Mouse (Mus musculus) adrenal gland, adult 18-20 months (tissue): ENCODE results near the gene Scn4a. TPM values are rescaled to one million over a fixed set of nuclear protein-coding genes. Genes with fewer than 3 reads are reported as not detected.
"Not testable (repeated sequence)": the region's sequence is repeated elsewhere in the genome, so short reads cannot be mapped to it uniquely, and the experiment has no call there.

Experiments used
- DNase-seq, 2 experiments: peaks; one replicate each; pipeline ENCODE4 v3.0.0; 2021 to 2022; ENCODE audit warnings: low spot score in 2 of 2
- long read RNA-seq, 2 experiments: library from polyadenylated mRNA; stranded (forward); transcript quantifications; one replicate each; pipeline ENCODE4 v2.0.0; 2021
- total RNA-seq, 2 experiments: library from RNA; stranded (reverse); gene quantifications; 1 replicate in 1 of 2; 2 replicates in 1 of 2; pipeline ENCODE4 v1.2.3; 2021

The Scn4a gene
- total RNA-seq, result under 1 TPM; 0.20 to 0.99 TPM
- long read RNA-seq, experiment 1, result 0 reads
- long read RNA-seq, experiment 2, result 0 reads

DNA sequence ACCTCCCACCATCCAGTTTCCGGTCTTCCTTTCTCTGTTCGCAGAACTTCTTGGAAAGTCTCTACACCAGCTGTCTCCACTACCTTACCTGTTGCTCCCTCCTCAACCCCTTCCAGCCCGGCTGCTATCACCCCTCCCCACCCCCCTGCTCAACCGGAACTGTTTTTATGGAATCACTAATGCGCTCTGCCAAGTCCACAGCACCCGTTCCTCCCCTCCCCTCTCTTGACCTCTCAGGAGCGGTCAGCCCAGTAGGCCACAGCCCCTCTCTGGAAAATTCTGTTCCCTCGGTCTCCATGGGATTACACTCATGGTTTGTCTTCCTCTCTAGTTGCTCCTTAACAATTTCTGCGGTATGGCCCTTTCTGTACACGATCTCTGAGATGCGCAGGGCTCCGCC is at the start of gene Scn4a:
Gene Scn4a (minus strand): TSS at position 101 of the 400 bp plus-strand sequence.
- no peak for DNase-seq

DNA sequence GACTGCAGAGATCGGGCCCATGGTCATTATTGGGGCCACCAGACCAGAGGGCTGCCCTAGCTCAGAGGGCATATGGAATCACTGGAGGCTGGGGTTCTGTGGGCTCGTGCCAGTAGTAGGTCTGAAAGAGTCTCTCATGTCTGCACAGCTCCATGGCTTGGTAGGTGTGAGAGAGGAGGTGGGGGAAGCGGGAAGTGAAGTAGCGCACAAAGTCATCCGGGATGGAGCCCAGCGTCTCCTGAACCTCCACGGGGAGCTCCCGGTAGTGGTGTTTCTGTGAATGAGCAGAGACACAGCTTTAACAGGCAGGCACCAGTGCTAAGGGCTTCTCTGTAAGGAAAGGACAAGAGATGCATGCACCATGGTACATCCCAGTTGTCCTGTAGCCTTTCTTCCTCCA is 45.4 kb upstream of the Scn4a start:
- no peak for DNase-seq

DNA sequence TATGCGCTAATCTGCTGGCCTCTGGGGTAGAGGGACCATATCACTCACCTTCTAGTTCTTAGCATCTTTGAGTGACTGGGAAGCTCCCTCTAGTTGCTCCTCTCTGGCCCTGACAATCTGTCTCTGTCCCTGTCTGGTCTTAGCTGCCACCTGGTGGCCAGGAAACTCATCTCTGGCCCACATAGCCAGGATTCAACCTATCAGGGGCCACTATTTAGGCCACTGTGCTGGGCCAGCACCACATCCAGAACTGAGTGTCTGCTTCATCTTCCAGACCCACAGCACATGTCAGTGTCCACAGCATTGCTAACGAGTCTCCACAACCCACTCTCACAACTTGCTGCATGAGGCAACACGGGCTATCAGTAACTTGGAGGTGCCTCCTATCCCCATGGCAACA is 44.6 kb upstream of the Scn4a start:
- DNase-seq, result no peak

DNA sequence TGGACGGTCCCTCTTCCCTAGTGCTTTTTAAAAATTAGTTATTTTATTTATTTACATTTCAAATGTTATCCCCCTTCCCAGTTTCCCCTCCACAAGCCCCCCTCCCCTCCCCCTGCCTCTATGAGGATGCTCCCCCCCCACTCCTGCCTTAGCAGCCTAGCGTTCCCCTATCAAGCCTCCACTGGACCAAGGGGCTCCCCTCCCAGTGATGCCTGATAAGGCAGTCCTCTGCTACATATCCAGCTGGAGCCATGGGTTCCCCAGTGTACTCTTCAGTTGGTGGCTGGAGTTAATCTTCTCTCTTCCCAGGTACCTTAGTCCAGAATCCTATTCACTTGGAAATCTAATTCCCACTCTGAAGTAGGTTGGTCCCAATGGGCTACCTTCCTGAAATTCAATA is 41.0 kb upstream of the Scn4a start:
- not testable (repeated sequence) for DNase-seq

DNA sequence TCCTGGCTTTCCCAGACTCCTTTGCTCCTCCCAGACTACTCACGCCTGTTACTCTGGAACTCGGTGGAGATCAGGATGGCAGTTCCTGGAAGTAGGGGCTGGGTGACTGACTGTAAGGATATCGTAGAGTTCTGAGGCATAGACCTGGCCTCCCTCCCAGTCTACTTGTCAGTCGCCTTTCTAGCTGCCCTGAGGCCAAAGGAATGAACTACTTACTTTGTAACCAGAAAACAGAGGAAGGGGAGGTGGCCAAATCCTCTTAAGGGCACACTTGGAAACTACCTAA is 40.2 kb upstream of the Scn4a start:
- DNase-seq, result no peak

DNA sequence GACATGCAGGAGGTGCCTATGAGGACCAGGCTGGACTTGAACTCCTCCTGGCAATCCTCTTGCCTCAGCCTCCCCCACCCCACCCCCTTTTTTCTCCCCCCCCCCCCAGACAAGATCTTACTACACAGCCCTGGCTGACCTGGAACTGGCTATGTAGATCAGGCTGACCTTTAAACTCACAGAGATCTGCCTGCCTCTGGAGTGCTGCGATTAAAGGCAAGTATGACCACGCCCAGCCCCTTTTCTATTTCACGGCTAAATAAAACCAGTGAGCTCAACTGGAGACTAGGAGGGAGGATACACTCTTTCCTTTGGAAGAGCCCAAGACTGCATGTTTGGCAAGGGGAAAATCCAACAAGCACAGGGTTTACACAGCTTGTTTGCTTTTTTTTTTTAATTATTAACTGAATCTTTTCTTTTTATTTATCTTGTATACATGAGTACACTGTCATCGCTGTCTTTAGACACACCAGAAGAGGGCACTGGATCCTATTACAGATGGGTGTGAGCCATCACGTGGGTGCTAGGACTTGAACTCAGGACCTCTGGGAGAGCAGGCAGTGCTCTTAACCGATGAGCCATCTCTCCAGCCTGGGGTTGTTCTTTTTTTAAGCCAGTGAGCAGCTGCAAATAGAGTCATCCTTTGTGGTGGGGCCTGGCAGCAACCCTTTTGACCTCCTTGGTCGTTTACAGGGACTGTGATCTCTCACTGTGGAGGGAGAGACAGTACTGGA is 39.7 kb upstream of the Scn4a start:
- DNase-seq, result no peak

DNA sequence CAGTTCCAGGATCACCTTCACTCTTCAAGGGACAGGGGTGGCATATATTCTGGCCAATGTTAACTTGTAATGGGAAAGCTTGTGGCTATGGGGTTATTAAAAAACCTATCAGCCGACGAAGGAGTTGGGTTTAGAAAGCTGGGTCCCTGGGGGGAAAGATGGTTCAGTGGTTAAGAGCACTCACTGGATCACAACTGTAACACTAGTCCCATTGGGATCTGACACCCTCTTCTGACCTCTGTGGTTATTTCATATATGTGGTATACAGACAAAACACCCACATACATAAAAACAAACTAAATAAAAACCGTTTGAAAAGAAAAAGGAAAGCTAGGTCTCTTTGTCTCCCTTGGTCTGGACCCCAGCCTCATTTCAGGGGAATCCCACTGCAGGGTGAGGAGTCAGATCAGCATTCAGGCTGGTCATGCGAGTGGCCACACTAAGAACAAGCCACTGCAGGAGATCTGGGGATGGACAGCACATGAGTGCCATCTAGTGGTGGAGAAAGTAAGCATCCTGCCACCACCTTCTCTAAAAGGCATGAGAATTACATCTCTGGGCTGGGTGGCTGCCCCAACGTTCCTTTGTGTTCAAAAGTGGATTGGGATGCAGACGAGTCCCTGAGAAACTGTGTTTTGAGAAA is 38.6 kb upstream of the Scn4a start:
- peak; percentile 56 to 64 for DNase-seq

DNA sequence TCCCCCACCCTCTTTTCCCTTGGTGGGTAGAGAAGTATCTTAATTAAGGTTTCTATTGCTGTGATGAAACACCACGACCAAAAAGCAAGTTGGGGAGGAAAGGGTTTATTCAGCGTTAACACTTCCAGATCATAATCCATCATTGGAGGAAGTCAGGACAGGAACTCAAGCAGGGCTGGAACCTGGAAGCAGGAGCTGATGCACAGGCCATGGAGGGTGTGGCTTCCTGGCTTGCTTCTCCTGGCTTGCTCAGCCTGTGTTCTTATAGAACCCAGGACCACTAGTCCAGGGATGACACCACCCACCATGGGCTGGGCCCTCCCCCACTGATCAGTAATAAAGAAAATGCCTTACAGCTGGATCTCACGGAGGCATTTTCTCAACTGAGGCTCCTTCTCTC is 37.7 kb upstream of the Scn4a start:
- no peak for DNase-seq

DNA sequence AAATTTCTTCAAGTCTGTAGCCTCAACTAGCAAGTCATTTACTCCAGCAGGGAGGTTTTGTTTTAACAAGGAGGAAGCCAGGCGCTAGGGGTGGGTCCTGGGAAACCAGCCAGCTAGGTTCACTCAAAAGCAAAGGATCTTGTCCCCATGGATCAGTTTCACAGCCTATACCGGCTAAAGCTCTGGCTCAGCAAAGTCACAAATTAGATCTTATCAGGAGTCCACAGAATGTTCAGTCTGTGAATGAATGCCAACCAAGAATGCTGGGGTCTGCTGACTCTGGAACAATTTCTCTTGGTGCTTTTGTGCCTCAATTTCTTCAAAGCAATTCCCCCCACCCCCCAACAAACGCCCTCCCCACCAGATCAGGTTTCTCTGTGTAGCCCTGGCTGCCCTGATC is 36.5 kb upstream of the Scn4a start:
- no peak for DNase-seq

DNA sequence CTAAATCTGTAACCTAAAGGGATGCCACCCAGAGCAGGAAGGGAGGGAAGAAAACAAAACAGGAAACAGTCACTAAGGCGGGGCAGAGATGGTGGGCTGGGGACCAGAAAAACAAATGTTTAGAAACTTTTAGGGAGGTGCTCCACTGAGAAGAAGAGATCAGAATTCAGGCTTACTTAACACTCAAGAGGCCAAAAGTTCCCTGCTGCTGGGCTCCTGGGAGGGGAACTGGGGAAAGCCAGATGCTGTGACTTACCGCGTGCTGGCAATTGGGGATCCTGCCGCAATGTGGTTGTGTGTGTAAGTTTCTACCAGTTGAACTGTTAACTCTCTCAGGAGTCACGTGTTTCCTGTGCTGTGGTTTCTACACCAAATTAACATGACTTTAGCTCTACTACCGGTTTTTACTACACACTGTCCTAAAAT is 34.7 kb upstream of the Scn4a start, which contains the start of gene Icam2:
Gene Icam2 (minus strand): TSS at position 285 of the 426 bp plus-strand sequence.
- DNase-seq, result no peak

DNA sequence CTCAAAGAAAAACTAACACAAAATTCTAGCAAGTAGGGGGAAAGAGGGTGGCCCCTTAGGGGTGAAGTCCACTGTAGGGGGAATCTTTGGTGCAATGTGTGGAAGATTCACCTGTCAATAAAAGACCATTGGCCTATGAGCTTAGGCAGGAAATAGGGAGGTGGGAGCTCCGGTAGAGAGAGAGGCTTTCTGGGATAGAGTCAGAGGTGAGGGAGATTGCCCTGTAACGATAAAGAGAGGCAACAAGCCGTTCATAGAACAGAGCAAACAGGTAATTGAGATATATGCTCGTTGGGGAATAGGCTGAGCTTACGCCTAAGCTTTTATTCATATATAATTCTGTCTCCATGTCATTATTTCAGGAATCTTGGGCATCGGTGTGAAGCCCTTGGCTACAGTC is 33.9 kb upstream of the Scn4a start:
- DNase-seq, result no peak

DNA sequence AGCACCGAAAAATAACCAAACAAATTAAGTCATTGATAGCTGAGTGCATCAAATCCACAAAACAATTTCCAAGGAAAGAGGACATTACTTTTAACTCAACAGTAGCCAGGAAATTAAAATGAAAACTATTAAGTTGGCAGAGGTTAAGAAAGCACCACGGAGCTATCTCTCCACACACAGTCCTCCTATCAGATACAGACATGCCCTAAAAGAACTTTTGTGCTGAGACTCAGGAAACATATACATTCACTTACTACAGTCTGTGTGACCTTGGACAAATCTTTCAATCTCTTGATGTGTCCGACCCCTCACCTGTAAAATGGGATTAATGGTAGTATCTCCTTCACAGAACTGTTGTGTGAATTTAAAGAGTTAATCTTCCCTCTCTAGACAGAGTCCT is 33.3 kb upstream of the Scn4a start:
- DNase-seq, result no peak

DNA sequence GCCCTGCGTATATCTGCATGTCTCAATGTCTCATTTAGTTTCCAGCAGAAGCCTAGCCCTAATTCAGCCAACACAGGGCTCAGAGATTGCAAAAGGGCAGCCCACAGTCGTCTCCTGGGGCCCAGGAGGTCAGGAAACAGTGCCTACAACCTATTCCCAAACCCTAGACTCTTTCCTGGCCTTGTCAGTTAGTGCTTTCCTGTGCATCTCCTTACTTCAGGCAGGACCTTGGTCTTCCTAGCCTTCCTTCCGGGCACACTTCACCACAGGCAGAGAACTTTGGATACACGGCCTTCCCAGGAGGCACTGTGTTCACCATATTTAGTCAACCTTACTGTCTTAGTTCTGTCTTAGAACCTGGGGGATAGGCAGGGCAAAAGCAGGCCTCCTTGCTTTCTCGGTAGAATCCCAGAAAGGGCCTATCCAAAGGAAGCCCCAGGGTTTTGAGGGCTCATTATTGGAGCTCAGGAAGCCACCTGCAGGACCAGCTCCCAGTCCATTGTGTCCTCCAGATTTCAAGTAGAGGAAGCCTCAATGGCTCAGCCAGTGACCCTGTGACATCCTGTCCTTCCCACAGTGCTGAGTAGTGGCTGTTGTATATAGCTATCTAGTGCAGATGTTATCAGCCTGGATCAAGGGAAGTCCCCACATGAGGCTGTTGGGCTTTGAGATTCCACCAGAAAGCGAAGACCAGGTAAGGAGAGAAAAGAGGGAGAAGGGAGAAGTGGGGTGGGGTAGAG is 30.1 kb upstream of the Scn4a start:
- DNase-seq, result no peak

DNA sequence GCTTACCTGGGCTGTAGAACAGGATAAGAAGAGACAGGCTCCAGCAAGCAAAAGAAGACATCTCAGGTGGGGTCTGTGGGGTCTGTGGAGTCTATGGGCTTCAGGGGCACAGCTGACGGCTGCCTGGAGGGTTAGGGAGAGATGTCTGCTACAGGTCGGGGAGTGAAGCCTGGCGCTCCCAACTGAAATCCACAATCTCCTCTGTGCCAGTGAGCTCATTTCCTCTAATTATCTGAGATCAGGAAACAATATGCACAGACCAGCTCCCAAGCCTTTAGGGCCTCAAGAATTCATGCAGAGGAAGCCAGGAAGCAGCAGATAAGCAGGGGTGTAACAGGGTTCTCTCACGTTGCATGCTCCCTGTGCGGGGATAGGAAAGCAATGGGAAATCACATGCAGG is 29.3 kb upstream of the Scn4a start:
- no peak for DNase-seq

DNA sequence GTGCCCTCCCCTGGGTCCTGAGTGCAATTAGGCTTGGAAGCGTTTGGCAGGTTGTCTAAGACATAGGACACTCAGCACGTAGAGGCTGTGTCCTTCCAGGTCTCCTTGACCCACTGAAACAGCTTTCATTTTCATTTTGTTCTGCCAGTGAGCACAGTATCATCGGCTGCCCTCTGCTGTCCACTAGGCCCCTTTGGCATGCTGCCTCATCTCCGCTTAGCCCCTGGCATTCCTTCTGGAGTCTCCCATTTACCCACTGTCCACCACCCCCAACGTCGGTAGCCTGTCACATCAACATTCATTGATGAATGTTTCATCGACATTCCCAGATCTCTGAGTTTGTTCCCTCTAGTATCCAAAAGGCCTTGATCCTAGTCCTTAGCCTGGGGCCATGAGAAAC is 28.8 kb upstream of the Scn4a start:
- peak in 1 of 2 experiments; percentile 28 for DNase-seq

DNA sequence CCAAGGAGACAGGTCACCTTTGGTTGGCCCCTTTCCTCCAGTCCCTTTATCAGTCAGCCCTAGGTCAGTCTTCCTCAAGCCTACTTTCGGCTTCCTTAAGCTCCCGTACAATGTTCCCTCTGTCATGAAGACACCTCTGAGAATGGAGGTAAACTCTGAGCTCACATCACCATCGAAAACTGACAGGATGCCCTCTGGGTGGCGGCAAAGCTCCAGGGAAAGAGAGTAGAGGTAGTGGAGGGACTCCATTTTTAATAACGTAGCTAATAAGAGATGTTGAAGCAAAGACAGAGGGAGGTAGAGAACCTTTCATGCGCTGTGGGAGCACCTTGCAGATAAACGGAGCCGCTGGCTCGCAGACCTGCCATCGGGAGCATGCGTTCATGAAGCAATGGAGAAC is 27.9 kb upstream of the Scn4a start:
- DNase-seq, result no peak

DNA sequence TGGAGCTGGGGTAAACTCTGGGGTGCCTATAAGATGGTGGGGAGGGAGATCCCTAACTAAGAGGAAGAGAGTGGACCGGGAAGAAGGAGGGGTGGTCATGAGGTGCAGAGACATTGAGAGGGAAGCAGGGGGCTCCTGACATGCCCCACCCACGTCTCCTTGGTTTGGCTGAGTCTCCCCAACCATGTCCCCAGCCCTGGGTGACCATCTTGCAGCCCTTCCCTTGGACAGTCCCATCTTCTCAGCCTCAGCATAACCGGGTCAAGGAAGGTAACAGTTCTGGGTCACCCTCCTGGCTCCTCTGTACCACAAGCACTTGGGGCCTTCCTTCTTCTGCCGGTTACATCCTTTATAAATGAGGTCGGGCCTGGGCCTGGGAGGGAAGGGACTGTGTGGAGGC is 21.9 kb upstream of the Scn4a start:
- DNase-seq, result no peak

DNA sequence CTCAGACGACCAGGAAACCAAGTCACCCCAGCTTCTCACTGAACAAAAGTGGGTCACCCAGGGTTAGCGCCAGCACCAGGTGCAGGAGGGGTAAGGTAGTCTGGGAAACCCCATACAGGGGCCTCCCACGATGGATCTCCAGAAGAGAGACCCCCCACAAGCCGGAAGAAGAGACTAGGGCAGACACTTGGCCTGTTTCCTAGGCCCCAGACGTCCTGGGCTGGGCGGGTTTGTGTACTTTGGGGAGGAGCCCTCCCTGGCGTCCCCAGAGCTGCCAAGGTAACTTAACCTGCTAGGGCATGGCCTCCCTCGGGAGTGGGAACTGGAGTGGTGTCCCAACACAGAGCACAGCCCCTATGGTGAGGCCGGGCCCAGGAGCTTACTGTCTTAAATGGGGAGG is 21.5 kb upstream of the Scn4a start:
- no peak for DNase-seq

DNA sequence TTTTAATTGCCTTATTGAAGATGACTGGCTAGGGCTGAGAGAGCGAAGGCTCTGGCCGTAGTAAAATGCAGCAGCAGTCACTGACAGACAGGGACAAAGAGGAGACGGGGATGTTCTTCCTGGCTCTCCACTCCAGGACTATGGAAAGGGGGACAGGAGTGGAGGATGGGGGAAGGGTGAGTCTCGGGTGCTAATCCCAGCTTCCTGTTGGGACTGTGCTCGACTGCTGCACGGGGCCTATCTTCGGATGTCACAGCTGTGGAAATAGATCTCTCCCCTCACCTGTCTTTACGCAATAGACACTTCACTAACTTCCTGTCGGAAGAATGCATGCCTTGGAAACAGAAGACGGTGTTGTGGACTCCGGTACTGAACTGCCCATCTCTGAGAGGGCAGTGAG is 20.9 kb upstream of the Scn4a start:
- DNase-seq, result no peak

DNA sequence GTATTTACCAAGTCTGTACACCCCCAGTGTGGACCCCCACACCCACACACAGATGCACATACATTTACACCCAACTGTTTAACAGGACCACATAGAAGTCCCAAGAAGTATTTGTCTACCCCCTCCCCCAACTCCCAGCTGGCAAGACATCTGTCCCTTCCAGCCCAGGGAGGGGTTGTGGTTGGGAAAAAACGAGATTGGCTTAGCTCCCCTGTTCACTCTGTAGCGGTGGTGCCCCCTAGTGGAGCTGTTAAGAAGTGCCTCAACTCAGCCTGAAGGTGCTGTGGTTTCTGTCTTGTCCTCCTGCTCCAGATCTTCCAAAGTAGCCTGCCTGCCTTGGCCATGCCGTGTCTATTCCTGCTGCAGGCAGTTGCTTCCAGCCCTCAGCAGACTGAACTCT is 13.2 kb upstream of the Scn4a start:
- peak; percentile 76 to 85 for DNase-seq

DNA sequence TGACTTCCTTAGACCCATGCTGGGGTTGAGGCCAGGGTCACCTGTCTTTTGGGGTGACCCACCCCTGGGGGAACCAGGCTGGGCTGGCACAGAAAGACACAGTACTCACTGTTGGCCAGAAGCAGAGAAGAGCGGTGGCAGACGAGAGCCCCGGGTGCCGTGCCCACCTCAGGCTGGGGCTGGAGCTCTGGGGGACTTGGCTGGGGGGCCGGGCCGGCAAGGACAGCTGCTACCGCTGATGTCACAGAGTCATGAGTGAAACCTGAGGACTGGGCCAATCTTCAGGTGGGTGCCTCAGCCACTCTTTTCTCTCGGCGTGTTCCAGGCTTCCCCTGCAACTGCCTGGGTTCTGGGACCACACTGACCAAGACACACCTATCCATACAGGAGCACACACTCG is 12.3 kb upstream of the Scn4a start, which contains the start of gene Prr29:
Gene Prr29 (plus strand): TSS at position 107 of the 400 bp plus-strand sequence.
- DNase-seq, result no peak

DNA sequence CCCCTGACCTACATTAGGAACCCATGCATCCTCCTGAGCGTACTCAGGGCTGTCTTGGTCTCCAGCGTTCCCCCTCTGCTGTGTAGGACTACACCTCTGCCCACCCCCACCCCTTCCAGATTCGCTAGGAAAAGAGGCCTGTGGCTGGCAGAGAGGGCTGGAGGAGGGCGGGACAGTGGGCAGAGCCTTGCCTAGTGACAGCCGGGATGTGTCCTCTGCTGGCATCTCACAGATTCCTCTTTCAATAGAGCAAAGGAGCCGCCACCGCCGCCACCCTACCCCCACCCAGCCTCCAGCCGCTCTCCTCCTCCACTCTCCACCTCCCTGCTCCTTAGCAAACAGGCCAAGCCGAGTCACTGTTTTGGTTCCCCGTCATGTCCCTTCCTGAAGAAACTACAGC is 11.6 kb upstream of the Scn4a start:
- no peak for DNase-seq
